Mouse (Mus musculus): ENCODE results near the gene Atp2b4.

DNA sequence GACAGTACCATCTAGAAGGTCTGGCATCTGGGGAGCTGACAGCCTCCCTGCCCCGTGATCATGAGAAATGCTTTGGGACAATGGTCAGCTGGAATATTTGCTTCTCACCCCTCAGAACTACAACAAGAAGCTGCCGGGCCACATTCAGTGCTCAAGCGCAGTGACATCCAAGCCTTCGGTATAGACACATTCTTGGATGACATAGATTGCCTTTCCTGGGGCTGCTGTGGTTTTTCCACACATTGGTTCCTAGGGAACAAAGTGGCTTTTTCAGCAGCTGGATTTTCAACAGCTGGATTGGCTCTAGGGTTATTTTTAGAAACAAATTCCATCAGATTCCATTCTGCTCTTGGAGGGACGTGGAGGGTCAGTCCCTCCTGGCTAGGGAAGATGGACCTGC, 39.6 kb downstream of the Atp2b4 start:
- no peak for TF ChIP-seq CTCF (IDR thresholded peaks at IDR 0.05; ENCODE audit: low read depth, low read length)
- no peak for TF ChIP-seq POLR2A (IDR thresholded peaks at IDR 0.05; ENCODE audit: extremely low read depth, insufficient read depth, low read length)
